Mouse (Mus musculus): ENCODE data around the gene Mfsd12. TPM values are rescaled to one million over a fixed set of nuclear protein-coding genes. Genes with fewer than 3 reads are reported as not detected.

Mfsd12 gene
- polyA plus RNA-seq, 1 experiment from 2014 or later = 11.5 TPM

- Histone ChIP-seq H3K27me3 (replicated peaks; ENCODE audit: control insufficient read depth, insufficient read depth, low read length) (no peaks in the 10 kb centered on the region), H3K9ac (replicated peaks; ENCODE audit: low read depth, low read length) (peak overlapping the region; percentile 44), H3K4me3 (replicated peaks; ENCODE audit: low read length) (peak overlapping the region; percentile 89), H3K4me2 (ENCODE audit: low read length) (peak overlapping the region; percentile 83), H3K4me1 (replicated peaks; ENCODE audit: control insufficient read depth, insufficient read depth, low read length) (peaks cover 24% of the 10 kb centered on the region), H3K36me3 (ENCODE audit: control insufficient read depth, insufficient read depth) (peaks cover 33% of the 10 kb centered on the region), H3K27ac (ENCODE audit: low read length) (peak overlapping the region; percentile 97), H3K9me3 (ENCODE audit: control insufficient read depth, low read length) (no peaks in the 10 kb centered on the region)
- 0 out of 2 replicates have a peak, but pooled peaks have one; percentile 1 for ATAC-seq
- WGBS = under 1% methylated on average over 38 of the region's 38 CpGs
These were observed 37.3 kb upstream of the Mfsd12 start for GRCm38 (mm10) chr10:81319741-81320549.

- Histone ChIP-seq H3K9me3 (ENCODE audit: control insufficient read depth, low read length) (no peaks in the 10 kb centered on the region), H3K9ac (replicated peaks; ENCODE audit: low read depth, low read length) (peak within 1 kb of the TSS; percentile 66), H3K27ac (ENCODE audit: low read length) (peak within 1 kb of the TSS; percentile 97), H3K4me3 (replicated peaks; ENCODE audit: low read length) (peak within 1 kb of the TSS; percentile 89), H3K4me1 (replicated peaks; ENCODE audit: control insufficient read depth, insufficient read depth, low read length) (peaks cover 24% of the 10 kb centered on the region), H3K27me3 (replicated peaks; ENCODE audit: control insufficient read depth, insufficient read depth, low read length) (no peaks in the 10 kb centered on the region), H3K36me3 (ENCODE audit: control insufficient read depth, insufficient read depth) (peaks cover 33% of the 10 kb centered on the region), H3K4me2 (ENCODE audit: low read length) (peak within 1 kb of the TSS; percentile 83)
- WGBS = under 1% methylated on average over 68 of the region's 68 CpGs
- ATAC-seq = peak; percentile 93
These were observed 36.5 kb upstream of the Mfsd12 start, which contains the start of gene Cactin for GRCm38 (mm10) chr10:81320550-81321347. Gene Cactin (plus strand): TSS chr10:81321103.

- H3K4me3 ChIP-seq (replicated peaks; ENCODE audit: low read length) = peak overlapping the region; percentile 89
- peak overlapping the region; percentile 66 for H3K9ac ChIP-seq (replicated peaks; ENCODE audit: low read depth, low read length)
- 3% methylated on average over 19 of the region's 20 CpGs for WGBS
- no peak for ATAC-seq
- peak overlapping the region; percentile 97; the same call in 1 of the 2 replicates for H3K27ac ChIP-seq (ENCODE audit: low read length)
- no peaks in the 10 kb centered on the region for H3K9me3 ChIP-seq (ENCODE audit: control insufficient read depth, low read length)
- H3K4me2 ChIP-seq (ENCODE audit: low read length) = peak overlapping the region; percentile 83
- peaks cover 35% of the 10 kb centered on the region for H3K36me3 ChIP-seq (ENCODE audit: control insufficient read depth, insufficient read depth)
- no peaks in the 10 kb centered on the region for H3K27me3 ChIP-seq (replicated peaks; ENCODE audit: control insufficient read depth, insufficient read depth, low read length)
- H3K4me1 ChIP-seq (replicated peaks; ENCODE audit: control insufficient read depth, insufficient read depth, low read length) = peaks cover 24% of the 10 kb centered on the region
These were observed 35.9 kb upstream of the Mfsd12 start for GRCm38 (mm10) chr10:81321436-81321835.

GRCm38 (mm10) chr10:81322444-81322843, 34.8 kb upstream of the Mfsd12 start:
- WGBS = 95% methylated on average over 27 of the region's 27 CpGs
- Histone ChIP-seq H3K9ac (replicated peaks; ENCODE audit: low read depth, low read length) (no peak overlapping the region), H3K36me3 (ENCODE audit: control insufficient read depth, insufficient read depth) (peaks cover 41% of the 10 kb centered on the region), H3K4me3 (replicated peaks; ENCODE audit: low read length) (no peak overlapping the region), H3K9me3 (ENCODE audit: control insufficient read depth, low read length) (no peaks in the 10 kb centered on the region), H3K27ac (ENCODE audit: low read length) (no peak overlapping the region), H3K4me2 (ENCODE audit: low read length) (no peak overlapping the region), H3K4me1 (replicated peaks; ENCODE audit: control insufficient read depth, insufficient read depth, low read length) (peaks cover 24% of the 10 kb centered on the region), H3K27me3 (replicated peaks; ENCODE audit: control insufficient read depth, insufficient read depth, low read length) (no peaks in the 10 kb centered on the region)
- no peak for ATAC-seq

- Histone ChIP-seq H3K4me1 (replicated peaks; ENCODE audit: control insufficient read depth, insufficient read depth, low read length) (peaks cover 24% of the 10 kb centered on the region), H3K27me3 (replicated peaks; ENCODE audit: control insufficient read depth, insufficient read depth, low read length) (no peaks in the 10 kb centered on the region), H3K4me3 (replicated peaks; ENCODE audit: low read length) (no peak overlapping the region), H3K4me2 (ENCODE audit: low read length) (no peak overlapping the region), H3K27ac (ENCODE audit: low read length) (no peak overlapping the region), H3K9me3 (ENCODE audit: control insufficient read depth, low read length) (no peaks in the 10 kb centered on the region), H3K9ac (replicated peaks; ENCODE audit: low read depth, low read length) (no peak overlapping the region), H3K36me3 (ENCODE audit: control insufficient read depth, insufficient read depth) (peaks cover 41% of the 10 kb centered on the region)
- WGBS = 93% methylated on average over 23 of the region's 23 CpGs
- no peak for ATAC-seq
These were observed 34.0 kb upstream of the Mfsd12 start for GRCm38 (mm10) chr10:81323141-81323775.

GRCm38 (mm10) chr10:81323791-81324530, 33.3 kb upstream of the Mfsd12 start:
- ATAC-seq = no peak
- Histone ChIP-seq H3K4me2 (ENCODE audit: low read length) (no peak overlapping the region), H3K9ac (replicated peaks; ENCODE audit: low read depth, low read length) (no peak overlapping the region), H3K9me3 (ENCODE audit: control insufficient read depth, low read length) (no peaks in the 10 kb centered on the region), H3K27me3 (replicated peaks; ENCODE audit: control insufficient read depth, insufficient read depth, low read length) (no peaks in the 10 kb centered on the region), H3K27ac (ENCODE audit: low read length) (no peak overlapping the region), H3K36me3 (ENCODE audit: control insufficient read depth, insufficient read depth) (peaks cover 41% of the 10 kb centered on the region), H3K4me1 (replicated peaks; ENCODE audit: control insufficient read depth, insufficient read depth, low read length) (peaks cover 22% of the 10 kb centered on the region), H3K4me3 (replicated peaks; ENCODE audit: low read length) (no peak overlapping the region)
- WGBS = 93% methylated on average over 18 of the region's 18 CpGs

GRCm38 (mm10) chr10:81325176-81325575, 32.1 kb upstream of the Mfsd12 start:
- no peak for ATAC-seq
- peaks cover 41% of the 10 kb centered on the region for H3K36me3 ChIP-seq (ENCODE audit: control insufficient read depth, insufficient read depth)
- H3K4me1 ChIP-seq (replicated peaks; ENCODE audit: control insufficient read depth, insufficient read depth, low read length) = peaks cover 11% of the 10 kb centered on the region
- H3K27me3 ChIP-seq (replicated peaks; ENCODE audit: control insufficient read depth, insufficient read depth, low read length) = no peaks in the 10 kb centered on the region
- H3K4me3 ChIP-seq (replicated peaks; ENCODE audit: low read length) = no peak overlapping the region
- WGBS = 96% methylated on average over 21 of the region's 21 CpGs
- no peaks in the 10 kb centered on the region for H3K9me3 ChIP-seq (ENCODE audit: control insufficient read depth, low read length)
- H3K9ac ChIP-seq (replicated peaks; ENCODE audit: low read depth, low read length) = no peak overlapping the region
- no peak overlapping the region for H3K27ac ChIP-seq (ENCODE audit: low read length)
- no peak overlapping the region for H3K4me2 ChIP-seq (ENCODE audit: low read length)

GRCm38 (mm10) chr10:81325781-81326180, 31.5 kb upstream of the Mfsd12 start:
- Histone ChIP-seq H3K4me3 (replicated peaks; ENCODE audit: low read length) (no peak overlapping the region), H3K36me3 (ENCODE audit: control insufficient read depth, insufficient read depth) (peaks cover 41% of the 10 kb centered on the region), H3K9ac (replicated peaks; ENCODE audit: low read depth, low read length) (no peak overlapping the region), H3K27me3 (replicated peaks; ENCODE audit: control insufficient read depth, insufficient read depth, low read length) (no peaks in the 10 kb centered on the region), H3K9me3 (ENCODE audit: control insufficient read depth, low read length) (no peaks in the 10 kb centered on the region), H3K4me2 (ENCODE audit: low read length) (no peak overlapping the region), H3K4me1 (replicated peaks; ENCODE audit: control insufficient read depth, insufficient read depth, low read length) (peaks cover 11% of the 10 kb centered on the region), H3K27ac (ENCODE audit: low read length) (no peak overlapping the region)
- no peak for ATAC-seq
- 93% methylated on average over 18 of the region's 18 CpGs for WGBS
